Mouse (Mus musculus) thymus, postnatal 14 days (tissue): ENCODE measurements around the gene Neu1.
"Not testable (repeated sequence)": the region's sequence is repeated elsewhere in the genome, so short reads cannot be mapped to it uniquely, and the experiment has no call there.

ENCODE experiments used
- DNase-seq: peaks from one replicate; pipeline ENCODE4 v3.0.0; 2021

Neu1 gene

DNA sequence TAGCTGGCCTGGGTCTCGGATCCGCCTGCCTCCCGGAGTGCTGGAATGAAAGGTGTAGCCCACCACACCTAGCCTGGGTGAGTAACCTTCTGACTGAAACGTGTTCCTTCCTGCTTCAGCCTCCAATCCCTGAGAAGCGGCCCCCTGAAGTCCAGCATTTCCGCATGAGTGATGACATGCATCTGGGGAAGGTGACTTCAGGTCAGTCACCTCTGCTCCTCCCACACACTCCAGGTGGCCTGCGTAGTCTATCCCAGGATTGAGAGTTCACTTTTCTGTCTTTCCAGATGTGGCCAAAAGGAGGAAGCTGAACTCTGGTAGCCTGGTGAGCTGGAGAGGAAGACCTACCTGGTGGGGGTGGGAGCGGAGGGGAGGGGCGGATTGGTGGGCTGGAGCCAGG lies 28.2 kb upstream of the Neu1 start:
- DNase-seq, result no peak

DNA sequence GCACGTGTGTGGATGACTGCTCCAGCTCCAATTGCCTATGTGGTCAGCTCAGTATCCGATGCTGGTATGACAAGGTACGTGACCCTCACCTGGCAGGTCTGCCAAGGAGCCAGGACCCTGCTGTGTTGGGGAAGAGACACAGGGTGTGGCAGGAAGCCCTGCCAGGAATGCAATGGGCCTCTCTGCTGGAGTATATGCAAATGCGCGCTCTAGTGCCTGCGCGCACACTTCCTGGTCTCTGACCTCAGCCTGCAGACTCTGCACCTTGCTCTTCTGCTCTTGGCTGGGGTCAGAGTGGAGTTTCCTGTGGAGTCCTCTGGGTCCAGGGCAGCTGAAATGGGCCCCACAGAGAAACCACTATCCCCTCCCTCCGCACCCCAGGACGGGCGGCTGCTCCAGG lies 20.1 kb upstream of the Neu1 start:
- DNase-seq, result no peak

DNA sequence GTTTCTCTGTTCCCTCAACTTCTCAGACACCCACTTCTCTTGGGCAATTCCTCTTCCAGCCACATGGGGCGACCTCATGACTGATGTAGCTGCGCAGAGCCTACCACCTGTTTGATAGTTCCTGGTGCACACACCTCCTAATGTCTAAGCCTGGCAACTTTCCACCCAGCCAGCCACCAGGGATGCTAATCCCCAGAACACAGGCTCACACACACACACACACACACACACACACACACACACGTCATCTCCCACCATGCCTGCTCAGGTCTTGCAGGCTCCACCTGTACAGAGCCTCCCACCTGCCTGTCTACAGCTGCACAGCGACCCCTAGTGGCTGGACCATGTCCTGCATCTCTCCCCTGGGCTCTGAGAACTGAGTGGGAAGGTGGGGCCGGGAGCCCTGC lies 19.1 kb upstream of the Neu1 start:
- peak; percentile 90 for DNase-seq

DNA sequence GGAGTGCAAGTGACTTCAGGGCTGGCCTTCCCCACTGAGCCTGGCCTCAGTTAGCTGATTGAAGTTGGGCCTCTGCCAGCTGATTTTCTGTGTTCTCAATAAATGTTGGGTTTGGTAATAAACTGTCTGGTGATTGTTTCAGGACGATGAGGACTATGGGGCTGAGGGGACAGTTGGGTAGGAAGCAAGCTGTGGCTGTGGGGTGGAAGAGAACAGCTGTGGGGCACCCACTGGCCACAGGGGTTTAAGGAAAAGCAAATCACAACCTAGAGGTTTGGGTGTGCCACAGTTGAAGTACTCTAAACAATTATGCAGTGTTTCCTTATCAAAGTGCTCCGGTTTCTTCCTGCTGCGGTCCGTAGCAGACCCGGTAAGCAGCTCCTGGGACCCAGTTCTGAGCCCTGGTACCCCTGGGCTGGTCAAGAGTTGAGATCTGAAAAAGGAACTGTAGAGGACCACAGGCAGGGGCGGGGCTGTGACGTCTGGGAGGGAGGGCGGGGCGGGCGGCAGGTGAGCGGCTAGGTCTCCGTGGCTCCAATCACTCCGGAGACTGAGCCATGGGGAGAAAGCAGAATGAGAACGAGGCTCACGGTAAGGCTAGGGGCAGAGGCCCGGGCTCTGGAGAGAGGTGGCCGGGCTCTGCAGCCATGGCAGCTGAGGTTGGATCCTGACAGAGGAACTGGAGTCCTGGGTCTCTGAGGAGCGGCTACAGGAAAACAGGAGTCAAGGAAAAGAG lies 17.0 kb upstream of the Neu1 start, which contains the start of gene Slc44a4:
Gene Slc44a4, plus strand, starts transcription at position 537 of the 736 bp plus-strand sequence.
- no peak for DNase-seq

DNA sequence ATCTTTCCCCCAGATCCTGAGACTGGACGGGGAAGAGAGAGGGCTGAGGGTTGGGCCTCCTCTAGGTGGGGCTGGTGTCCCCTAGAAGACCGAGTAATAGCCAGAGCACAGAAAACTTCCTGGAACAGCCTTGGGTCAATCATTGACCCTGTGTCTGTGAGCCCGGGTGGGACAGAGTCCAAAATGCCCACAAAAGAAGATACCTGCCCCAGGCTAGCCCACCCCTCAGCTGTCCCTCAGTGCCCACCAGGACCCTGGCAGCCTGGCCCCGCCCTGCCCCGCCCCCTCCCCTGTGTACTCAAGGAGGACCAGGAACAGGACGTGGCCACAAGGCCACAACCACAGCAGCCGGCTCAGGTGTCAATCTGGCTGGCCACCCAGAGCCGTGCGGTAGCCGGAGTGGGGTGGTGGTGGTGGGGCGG lies 15.6 kb upstream of the Neu1 start:
- DNase-seq, result no peak

DNA sequence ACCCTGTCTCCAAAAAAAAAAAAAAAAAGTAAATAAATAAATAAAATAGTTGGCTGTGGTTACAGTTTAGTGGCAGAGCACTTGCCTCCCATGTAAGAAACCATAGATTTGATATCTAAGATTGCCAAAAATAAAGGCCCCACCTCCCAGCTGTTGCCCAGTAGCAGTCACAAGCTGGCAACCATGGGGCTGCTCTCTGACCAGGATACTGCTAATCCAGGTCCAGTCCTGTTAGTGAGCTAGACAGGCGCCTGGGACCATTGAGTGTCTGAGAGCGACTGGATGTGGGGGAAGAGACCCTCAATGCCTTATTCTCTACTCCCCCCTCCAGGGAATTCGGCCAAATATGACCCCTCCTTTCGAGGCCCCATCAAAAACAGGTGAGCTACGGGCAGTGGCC lies 14.7 kb upstream of the Neu1 start:
- no peak for DNase-seq

DNA sequence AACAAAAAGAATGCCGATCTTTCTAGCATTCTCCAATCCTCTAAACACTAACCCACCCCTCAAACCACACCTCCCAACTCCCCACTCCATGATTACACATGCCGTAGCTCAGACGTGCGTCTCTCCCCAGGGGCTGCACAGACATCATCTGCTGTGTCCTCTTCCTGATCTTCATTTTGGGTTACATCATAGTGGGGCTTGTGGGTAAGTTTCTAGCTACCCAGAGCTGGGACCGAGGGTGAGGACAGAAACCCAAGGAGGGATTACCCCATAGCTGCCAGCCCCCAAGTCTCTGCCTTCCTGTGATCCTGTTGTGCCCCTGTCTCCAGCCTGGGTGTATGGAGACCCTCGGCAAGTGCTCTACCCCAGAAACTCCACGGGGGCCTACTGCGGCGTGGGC lies 13.9 kb upstream of the Neu1 start:
- no peak for DNase-seq

DNA sequence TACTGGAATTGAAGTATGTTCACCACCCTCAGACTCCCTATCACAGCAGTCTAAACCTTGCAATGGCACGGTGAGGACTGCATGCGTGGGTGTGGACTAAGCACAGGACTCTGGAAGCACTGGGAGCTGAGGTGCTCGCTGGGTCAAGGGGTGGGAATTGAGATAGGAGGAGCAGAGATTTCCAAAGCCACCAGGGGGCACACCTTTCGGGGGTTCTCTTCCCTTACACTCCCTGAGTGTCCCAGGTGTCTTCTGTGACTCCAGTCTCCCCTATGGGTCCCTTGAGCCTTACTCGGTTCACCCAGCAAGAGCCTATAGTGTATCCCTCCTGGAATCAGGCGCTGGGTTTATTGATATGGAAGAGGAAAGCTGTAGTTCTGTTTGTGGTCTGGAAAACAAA lies 8.1 kb upstream of the Neu1 start:
- peak; percentile 43 for DNase-seq

DNA sequence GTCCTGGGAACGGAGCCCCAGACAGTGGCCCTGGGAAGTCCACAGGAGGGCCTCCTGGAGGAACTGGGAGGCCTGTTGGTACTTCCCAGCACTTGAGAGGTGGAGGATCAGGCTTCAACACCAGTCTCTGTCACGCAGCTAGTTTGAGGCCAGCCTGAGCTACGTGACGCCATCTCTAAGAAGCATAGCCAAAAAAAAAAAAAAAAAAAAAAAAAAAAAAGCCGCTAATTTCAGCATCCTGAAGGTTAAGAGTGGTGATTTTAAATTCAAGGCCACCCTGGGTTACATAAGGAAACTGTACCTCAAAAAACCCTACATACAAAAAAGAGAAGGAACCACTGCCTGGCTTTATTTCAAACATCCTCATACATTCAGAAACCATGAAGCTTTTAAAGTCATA lies 6.8 kb upstream of the Neu1 start:
- DNase-seq, result no peak

DNA sequence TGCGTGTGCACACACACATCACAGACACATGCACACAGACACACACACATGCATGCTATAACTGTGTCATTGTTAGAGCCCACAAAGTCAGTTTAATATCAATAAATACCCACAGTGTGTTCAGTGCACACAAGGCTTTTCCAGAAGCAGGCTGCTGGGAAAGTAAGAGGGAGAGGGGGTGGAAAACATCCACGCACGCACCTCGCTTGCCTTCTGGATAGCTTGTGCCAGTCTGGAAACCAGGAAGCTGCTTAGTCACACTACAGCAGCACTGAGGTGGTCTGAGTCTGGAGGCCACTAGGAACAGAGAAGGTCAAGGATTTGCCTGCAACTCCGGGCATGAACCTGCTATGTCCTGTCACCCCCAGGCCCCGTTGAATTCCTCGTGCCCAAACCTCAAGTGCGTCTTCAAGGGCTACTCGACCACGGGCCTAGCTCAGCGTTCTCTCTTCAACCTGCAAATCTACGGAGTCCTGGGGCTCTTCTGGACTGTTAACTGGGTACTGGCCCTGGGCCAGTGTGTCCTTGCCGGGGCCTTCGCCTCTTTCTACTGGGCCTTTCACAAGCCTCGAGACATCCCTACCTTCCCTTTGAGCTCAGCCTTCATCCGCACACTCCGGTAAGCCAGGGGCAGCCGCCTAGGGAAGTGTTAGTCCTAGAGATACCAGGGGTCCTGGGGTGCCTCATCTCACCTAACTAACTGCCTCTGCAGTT lies 3.6 kb upstream of the Neu1 start:
- no peak for DNase-seq

DNA sequence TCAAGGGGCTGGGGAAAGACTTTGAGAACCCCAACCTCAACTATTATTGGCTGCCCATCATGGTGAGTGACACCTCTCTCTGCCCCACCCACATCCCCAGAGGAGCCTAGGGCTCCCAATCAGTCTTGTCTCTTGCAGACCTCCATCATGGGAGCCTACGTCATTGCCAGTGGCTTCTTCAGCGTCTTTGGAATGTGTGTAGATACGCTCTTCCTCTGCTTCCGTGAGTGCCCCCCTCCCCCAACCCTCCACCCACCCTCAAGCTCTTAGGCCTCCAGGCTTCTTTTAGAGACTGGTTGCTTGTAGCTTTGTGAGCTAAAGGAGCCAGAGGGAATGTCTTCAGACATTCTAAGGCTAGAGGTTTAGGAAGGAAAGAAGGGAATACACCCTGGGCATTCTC lies 2.2 kb upstream of the Neu1 start:
- no peak for DNase-seq

DNA sequence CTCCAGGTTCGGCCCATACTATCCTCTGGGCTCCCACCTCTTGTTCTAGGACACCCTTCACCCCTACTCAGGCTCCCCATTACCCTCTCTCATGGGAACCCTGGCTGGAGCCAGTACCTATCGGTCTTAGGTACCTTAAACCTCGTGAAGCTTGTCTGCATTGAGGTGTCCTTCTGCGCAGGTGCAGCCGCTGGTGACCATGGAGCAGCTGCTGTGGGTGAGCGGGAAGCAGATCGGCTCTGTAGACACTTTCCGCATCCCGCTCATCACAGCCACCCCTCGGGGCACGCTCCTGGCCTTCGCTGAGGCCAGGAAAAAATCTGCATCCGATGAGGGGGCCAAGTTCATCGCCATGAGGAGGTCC lies 664 bp downstream of the Neu1 start:
- DNase-seq, result peak; percentile 61

DNA sequence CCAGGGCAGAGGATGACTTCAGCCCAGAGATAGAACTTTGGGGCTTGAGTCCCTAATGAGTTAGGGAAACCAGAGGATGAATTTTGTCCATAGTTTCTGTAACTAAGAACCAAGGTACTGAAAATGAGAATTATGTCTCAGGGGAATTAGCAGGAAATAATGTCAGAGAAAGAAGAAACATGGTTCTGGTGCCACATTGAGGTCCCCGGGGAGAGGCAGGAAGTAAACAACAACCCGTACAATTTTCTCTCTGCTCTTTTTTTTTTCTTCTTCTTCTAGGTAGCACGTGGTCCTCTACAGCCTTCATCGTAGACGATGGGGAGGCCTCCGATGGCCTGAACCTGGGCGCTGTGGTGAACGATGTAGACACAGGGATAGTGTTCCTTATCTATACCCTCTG lies 1.2 kb downstream of the Neu1 start:
- peak; percentile 27 for DNase-seq

DNA sequence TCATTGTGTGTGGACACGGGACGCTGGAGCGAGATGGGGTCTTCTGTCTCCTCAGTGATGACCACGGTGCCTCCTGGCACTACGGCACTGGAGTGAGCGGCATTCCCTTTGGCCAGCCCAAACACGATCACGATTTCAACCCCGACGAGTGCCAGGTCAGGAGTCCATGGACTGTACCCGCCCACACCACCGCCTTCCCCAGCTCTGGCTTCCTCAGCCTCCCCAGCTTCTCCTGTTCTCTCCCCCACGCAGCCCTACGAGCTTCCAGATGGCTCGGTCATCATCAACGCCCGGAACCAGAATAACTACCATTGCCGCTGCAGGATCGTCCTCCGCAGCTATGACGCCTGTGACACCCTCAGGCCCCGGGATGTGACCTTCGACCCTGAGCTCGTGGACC lies 3.0 kb downstream of the Neu1 start:
- no peak for DNase-seq

DNA sequence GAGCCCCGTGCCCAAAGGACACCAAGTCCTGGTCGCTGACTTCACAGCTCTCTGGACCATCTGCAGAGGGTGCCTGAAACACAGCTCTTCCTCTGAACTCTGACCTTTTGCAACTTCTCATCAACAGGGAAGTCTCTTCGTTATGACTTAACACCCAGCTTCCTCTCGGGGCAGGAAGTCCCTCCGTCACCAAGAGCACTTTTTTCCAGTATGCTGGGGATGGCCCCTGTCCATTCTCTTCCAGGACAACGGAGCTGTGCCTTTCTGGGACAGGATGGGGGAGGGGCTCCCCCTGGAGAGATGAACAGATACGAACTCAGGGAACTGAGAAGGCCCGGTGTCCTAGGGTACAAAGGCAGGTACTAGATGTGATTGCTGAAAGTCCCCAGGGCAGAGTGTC lies 3.8 kb downstream of the Neu1 start:
- no peak for DNase-seq

DNA sequence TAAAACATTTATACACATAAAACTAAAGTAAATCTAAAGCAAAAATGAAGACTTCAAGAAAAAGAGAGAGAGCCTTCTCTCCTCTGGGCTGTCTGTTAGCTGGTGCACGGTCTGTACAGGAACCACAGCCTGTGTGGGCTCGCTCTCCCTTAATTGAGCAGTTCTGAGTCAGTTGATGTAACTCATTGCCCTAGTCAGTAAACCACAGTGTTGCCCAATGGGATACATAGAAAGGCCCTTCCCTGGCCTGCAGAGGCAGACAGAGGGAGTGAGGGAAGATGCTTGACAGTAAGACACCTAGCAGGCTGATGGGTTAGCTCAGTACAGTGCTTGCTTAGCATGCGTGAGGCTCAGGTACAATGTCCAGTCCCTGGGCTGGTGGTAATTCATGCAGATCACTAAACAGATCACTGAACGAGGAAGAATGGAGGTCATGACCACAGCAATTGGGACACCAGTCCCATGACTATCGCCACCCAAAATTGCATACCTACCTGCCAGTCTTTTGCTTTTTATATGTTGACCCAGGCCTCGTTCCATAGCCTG lies 7.0 kb downstream of the Neu1 start:
- DNase-seq, result no peak

DNA sequence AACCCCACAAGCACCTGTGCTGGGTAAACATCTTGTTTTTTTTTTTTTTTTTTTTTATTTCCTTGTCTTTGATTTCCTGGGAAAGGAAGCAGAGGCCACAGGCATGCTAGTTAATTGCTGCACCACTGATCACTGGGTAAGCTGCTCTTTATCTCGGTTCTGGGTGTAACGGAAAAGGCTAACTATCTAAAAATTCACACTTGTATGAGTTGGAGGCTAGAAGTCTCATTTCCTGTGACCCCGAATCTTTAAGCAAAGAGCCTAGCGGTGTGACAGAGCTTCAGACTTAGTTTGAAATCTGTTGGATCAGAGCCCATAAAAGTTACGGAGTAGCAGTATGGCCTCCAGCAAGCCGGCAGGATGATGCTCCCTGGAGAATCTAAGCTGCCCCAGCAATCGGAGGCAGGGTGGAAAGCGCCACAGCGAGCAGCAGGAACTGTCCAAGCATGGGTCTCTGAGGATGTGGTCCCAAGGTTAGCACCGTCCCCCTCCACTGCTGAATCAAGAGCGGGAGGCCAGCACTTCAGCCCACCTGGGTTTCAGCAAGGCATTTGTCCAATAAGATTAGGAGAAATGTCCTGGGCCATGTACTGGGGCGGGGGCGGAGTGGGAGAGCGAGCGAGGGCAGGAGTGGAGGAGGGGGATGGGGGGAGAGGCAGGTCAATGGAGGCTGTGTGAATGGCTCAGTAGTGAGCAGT lies 10.4 kb downstream of the Neu1 start:
- DNase-seq, result no peak

DNA sequence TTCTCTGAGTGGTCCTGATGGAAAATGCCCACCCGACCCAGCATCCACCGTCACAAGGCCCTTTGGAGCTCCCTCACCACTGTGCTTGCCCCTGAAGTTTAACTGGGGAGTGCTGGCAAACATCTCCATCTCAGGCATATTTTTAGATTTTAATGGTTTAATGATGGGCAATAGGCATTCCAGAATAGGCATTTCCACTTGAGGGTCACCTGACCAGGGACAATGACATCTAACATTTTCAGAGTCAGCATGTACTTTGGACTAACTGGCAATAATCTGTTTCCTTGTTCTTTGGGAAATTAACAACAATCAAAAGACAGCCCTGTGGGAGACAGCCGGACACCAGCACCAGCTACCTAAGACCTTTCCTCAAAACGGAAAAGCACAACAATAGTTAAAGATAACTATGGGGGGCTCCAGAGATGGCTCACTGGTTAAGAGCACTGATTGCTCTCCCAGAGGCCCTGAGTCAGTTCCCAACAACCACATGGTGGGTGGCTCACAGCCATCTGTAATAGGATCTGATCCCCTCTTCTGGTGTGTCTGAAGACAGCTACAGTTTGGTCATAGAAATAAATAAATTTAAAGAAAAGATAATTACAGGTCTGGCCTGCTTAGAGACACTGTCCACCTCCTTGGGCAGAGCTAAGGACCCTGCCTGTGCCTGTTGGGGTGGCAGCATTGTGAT lies 12.2 kb downstream of the Neu1 start:
- DNase-seq, result no peak

DNA sequence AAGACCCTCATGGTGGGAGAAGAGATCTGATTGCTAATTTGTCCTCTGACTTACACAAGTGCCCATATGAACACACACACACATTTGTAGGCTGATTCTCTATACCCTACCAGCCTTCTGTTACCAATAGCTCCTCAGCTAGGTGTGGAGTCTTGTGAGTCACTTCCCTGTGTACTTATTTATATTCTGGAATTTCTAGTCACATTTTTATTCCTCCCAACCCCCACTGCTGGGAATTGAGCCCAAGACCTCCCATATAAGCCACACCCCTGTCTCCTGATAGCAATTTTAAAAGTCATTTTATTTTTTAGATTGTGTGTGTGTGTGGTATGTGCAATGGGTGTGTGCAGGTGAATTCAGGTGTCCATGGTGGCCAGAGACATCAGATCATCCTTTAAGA lies 13.3 kb downstream of the Neu1 start:
- no peak for DNase-seq

DNA sequence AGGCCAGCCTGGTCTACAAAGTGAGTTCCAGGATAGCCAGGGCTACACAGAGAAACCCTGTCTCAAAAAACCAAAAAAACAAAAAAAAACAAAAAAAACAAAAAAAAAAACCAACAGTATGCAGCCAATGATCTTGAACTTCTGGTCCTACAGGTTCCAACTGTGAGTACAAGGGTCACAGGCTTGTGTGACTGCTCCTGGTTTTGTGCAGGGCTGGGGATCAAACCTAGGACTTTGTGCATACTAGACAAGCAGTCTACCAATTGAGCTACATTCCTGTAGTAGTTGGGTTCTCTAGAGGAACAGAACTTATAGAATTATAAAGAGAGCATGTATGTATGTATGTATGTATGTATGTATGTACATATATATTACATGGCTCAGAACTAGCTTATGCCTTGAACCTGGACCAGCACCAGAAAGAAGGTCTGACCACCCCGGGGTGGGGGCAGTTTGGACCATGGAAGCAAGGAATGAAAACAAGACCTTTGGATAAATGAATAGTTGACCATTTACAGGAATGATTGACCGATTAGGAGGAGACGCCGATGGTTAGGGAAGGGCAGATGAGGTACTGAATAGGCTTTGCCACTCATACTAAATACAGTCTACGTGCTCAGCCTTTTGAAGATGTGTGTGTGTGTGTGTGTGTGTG lies 15.6 kb downstream of the Neu1 start:
- DNase-seq, result no peak

DNA sequence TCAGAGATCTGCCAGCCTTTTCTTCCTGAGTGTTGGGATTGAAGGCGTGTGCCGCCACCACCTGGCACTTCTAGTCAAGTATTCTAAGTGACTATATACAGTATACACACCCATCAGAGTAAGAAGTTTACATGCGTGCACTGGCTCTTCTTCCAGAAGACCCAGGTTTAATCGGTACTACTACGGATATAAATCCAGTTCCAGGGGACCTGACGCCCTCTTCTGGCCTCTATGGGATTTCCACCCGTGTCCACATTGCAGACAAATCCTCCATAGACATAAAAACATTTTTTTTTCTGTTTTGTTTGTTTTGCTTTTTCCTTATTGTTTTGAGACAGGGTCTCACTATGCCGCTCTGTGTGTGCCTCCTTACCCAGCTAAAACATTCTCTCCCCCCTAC lies 16.6 kb downstream of the Neu1 start:
- no peak for DNase-seq

DNA sequence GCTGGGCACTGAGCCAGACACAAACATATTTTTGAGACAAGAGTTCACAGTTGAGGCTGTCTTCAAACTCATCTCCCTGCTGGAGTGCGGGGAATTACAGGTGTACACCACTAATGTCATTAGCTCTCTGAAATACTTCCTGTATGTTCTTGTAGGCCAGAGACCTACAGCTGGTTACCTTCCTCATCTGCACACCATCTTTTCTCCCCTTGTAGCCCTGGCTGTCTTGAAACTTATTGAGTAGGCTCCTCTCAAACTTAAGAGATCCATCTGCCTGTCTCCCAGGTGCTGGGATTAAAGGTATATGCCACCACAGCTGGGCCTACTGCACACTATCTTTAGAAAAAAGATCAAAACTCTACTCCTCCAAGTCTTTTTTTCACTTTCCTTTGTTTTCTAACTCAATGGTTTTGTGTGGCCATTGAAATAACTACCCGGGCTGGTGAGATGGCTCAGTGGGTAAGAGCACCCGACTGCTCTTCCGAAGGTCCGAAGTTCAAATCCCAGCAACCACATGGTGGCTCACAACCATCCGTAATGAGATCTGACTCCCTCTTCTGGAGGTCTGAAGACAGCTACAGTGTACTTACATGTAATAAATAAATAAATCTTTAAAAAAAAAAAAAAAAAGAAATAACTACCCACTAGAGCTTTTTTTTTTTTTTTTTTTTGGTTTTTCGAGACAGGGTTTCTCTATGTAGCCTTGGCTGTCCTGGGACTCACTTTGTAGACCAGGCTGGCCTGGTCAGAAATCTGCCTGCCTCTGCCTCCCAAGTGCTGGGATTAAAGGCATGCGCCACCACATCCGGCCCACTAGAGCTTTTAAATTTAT lies 17.9 kb downstream of the Neu1 start:
- not testable (repeated sequence) for DNase-seq
